Mouse (Mus musculus) effector memory CD4-positive, alpha-beta T cell, adult 5 months (primary cell): Measurements from ENCODE around the gene Olfr981. TPM values are rescaled to one million over a fixed set of nuclear protein-coding genes. Genes with fewer than 3 reads are reported as not detected.

Source experiments
- polyA plus RNA-seq: library from polyadenylated mRNA; unstranded; fragments of 100-300 nt; shearing (Covaris generic); gene quantifications from one replicate; pipeline ENCODE4 v1.2.1, GENCODE M21; 2017

Gene Olfr981
- not detected for polyA plus RNA-seq

GRCm38 (mm10) chr9:40021164-40021563, at the start of gene Olfr981:
Gene Olfr981, plus strand, starts transcription at chr9:40021464.

GRCm38 (mm10) chr9:39991813-39992212, 29.5 kb upstream of the Olfr981 start, which contains the start of gene Olfr978:
Gene Olfr978, plus strand, starts transcription at chr9:39992113.

GRCm38 (mm10) chr9:40003365-40003764, 17.9 kb upstream of the Olfr981 start, which contains the start of gene Olfr979:
Gene Olfr979, minus strand, starts transcription at chr9:40003465.

GRCm38 (mm10) chr9:40009482-40009881, 11.8 kb upstream of the Olfr981 start, which contains the start of gene Olfr980:
Gene Olfr980, minus strand, starts transcription at chr9:40009582.

GRCm38 (mm10) chr9:40073529-40073928, 52.3 kb downstream of the Olfr981 start, which contains the start of gene Olfr982:
Gene Olfr982, plus strand, starts transcription at chr9:40073829.

Other genes starting within 250 kb of the Olfr981 start
- not detected for gene Olfr968, start 238.2 kb upstream of the Olfr981 start, polyA plus RNA-seq
- not detected for gene Olfr969, start 230.5 kb upstream of the Olfr981 start, polyA plus RNA-seq
- gene Olfr970, start 212.6 kb upstream of the Olfr981 start, polyA plus RNA-seq = not detected
- gene Olfr971, start 184.6 kb upstream of the Olfr981 start, polyA plus RNA-seq = not detected
- gene Olfr972, start 155.0 kb upstream of the Olfr981 start, polyA plus RNA-seq = not detected
- gene Olfr229, start 114.1 kb upstream of the Olfr981 start, polyA plus RNA-seq = not detected
- 0.14 TPM for gene Olfr974, start 84.0 kb upstream of the Olfr981 start, polyA plus RNA-seq
- not detected for gene Olfr975, start 69.4 kb upstream of the Olfr981 start, polyA plus RNA-seq
- not detected for gene Olfr976, start 60.3 kb upstream of the Olfr981 start, polyA plus RNA-seq
- not detected for gene Olfr978, start 29.4 kb upstream of the Olfr981 start, polyA plus RNA-seq
- not detected for gene Olfr979, start 18.0 kb upstream of the Olfr981 start, polyA plus RNA-seq
- not detected for gene Olfr980, start 11.9 kb upstream of the Olfr981 start, polyA plus RNA-seq
- gene Olfr982, start 52.4 kb downstream of the Olfr981 start, polyA plus RNA-seq = 0.09 TPM
- gene Olfr983, start 72.1 kb downstream of the Olfr981 start, polyA plus RNA-seq = not detected
- gene Olfr984, start 92.7 kb downstream of the Olfr981 start, polyA plus RNA-seq = 0.09 TPM
- not detected for gene Olfr985, start 108.7 kb downstream of the Olfr981 start, polyA plus RNA-seq
- gene Tmem225, start 126.7 kb downstream of the Olfr981 start, polyA plus RNA-seq = not detected
- not detected for gene Olfr986, start 159.5 kb downstream of the Olfr981 start, polyA plus RNA-seq
- gene Zfp202, start 170.9 kb downstream of the Olfr981 start, polyA plus RNA-seq = 1.6 TPM
- 0.20 TPM for gene Scn3b, start 247.8 kb downstream of the Olfr981 start, polyA plus RNA-seq